Mouse (Mus musculus): ENCODE data around the gene Agpat4.

DNA sequence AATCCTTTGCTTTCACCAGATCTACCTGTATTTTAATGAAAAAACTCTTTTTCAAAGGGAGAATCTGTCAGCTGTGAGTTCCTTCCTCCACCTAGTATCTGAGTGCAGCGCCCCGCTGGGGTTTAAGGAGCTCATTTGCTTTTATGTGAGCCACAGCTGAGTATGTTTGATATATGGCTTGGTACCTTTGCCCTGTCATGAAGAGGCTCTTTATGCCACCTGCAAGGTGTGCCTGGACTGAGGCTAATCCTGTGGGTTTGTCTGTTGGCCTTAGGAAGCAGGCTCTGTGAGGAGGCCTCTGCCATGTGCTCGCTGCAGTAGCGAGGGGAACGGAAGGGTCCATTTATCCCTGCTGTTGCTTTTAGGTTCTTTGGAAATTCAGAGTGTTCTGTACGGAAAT lies 19.9 kb downstream of the Agpat4 start:
- TF ChIP-seq EP300 (IDR thresholded peaks at IDR 0.05; ENCODE audit: low read depth): no peak
- TF ChIP-seq CTCF (IDR thresholded peaks at IDR 0.05; ENCODE audit: low read depth): no peak

Data from liver, postnatal 0 days (tissue).